ENCODE assay signal across 20 mouse cellular contexts in genomic region chr15:78782348-78783103, GRCm38 (mm10). TPM values are rescaled to one million over a fixed set of nuclear protein-coding genes. Genes with fewer than 3 reads are reported as not detected.
A peak's percentile ranks its signal among the peaks of the same experiment; 100 is the strongest.
DNase-seq lines count a peak whose midpoint lies in the region; ATAC-seq and TF ChIP-seq lines count a peak whose summit lies in the region.
"Had no signal": no experiment of that assay in that cellular context is flagged by ENCODE, and none has a peak within 500 bp of the region (broad histone marks: within the 10 kb centered on the region; RNA-seq: fewer than 3 reads in every experiment).

No protein-coding gene starts in this region.

- peaks cover 10% of the 10 kb centered on the region; the same call in 1 of the 2 replicates for H3K36me3 ChIP-seq in intestine, postnatal 0 days (ENCODE audit: control insufficient read depth, insufficient read depth)
- no peaks in the 10 kb centered on the region for H3K36me3 ChIP-seq in intestine, embryonic 16.5 days (ENCODE audit: control insufficient read depth, insufficient read depth, low read length)
- peaks cover 16% of the 10 kb centered on the region; the same call in 1 of the 2 replicates for H3K36me3 ChIP-seq in lung, postnatal 0 days (ENCODE audit: insufficient read depth, low read length)
- H3K36me3 ChIP-seq in stomach, postnatal 0 days (ENCODE audit: control insufficient read depth, insufficient read depth, low read length), result no peaks in the 10 kb centered on the region; the same call in 1 of the 2 replicates
- H3K36me3 ChIP-seq: neural tube, embryonic 12.5 days had no signal

- H3K4me1 ChIP-seq in intestine, postnatal 0 days (replicated peaks; ENCODE audit: control insufficient read depth, insufficient read depth, low read length), result no peaks in the 10 kb centered on the region; the same call in 1 of the 2 replicates
- H3K4me1 ChIP-seq in intestine, embryonic 16.5 days (ENCODE audit: control insufficient read depth, insufficient read depth, low read length), result peaks cover 30% of the 10 kb centered on the region
- H3K4me1 ChIP-seq in lung, postnatal 0 days (ENCODE audit: insufficient read depth, low read depth, low read length), result peaks cover 8% of the 10 kb centered on the region
- 0 out of 2 replicates have a peak, but pooled peaks cover 8% of the 10 kb centered on the region for H3K4me1 ChIP-seq in stomach, postnatal 0 days (replicated peaks; ENCODE audit: control insufficient read depth, insufficient read depth)

- WGBS in intestine, postnatal 0 days, result 76% methylated on average over 14 of the region's 14 CpGs
- 72% methylated on average over 14 of the region's 14 CpGs for WGBS in intestine, embryonic 16.5 days
- WGBS in lung, postnatal 0 days, result 67% methylated on average over 14 of the region's 14 CpGs
- 70% methylated on average over 14 of the region's 14 CpGs for WGBS in stomach, postnatal 0 days

- ATAC-seq in CD4-positive, CD25-positive, alpha-beta regulatory T cell, adult 4 months, result no peak
- no peak for ATAC-seq in intestine, postnatal 0 days
- ATAC-seq in intestine, embryonic 16.5 days, result no peak
- ATAC-seq in lung, postnatal 0 days, result no peak
- no peak for ATAC-seq in stomach, postnatal 0 days (ENCODE audit: low FRiP score, low TSS enrichment)
- ATAC-seq in inflammation-experienced regulatory T-cells, adult 6 months, result no peak

- no peaks in the 10 kb centered on the region for H3K27me3 ChIP-seq in intestine, postnatal 0 days (replicated peaks; ENCODE audit: control insufficient read depth, insufficient read depth, low read length)
- H3K27me3 ChIP-seq in intestine, embryonic 16.5 days (replicated peaks; ENCODE audit: control insufficient read depth, insufficient read depth, low read length), result no peaks in the 10 kb centered on the region
- H3K27me3 ChIP-seq in lung, postnatal 0 days (replicated peaks; ENCODE audit: insufficient read depth, low read length), result no peaks in the 10 kb centered on the region
- no peaks in the 10 kb centered on the region for H3K27me3 ChIP-seq in stomach, postnatal 0 days (ENCODE audit: control insufficient read depth, insufficient read depth, low read length)
- H3K27me3 ChIP-seq: neural tube, embryonic 12.5 days had no signal

- H3K4me3 ChIP-seq in intestine, postnatal 0 days (ENCODE audit: low read depth, low read length), result no peak overlapping the region
- H3K4me3 ChIP-seq in intestine, embryonic 16.5 days (ENCODE audit: low read length), result no peak overlapping the region
- no peak overlapping the region for H3K4me3 ChIP-seq in lung, postnatal 0 days (ENCODE audit: low read depth, low read length)
- no peak overlapping the region for H3K4me3 ChIP-seq in stomach, postnatal 0 days (ENCODE audit: low read depth, low read length)
- H3K4me3 ChIP-seq: limb, embryonic 10.5 days; megakaryocyte, embryonic 14.5 days; neural tube, embryonic 12.5 days had no signal

- H3K27ac ChIP-seq in intestine, postnatal 0 days (ENCODE audit: low read depth, low read length), result no peak overlapping the region
- no peak overlapping the region for H3K27ac ChIP-seq in intestine, embryonic 16.5 days (ENCODE audit: low read length)
- H3K27ac ChIP-seq in lung, postnatal 0 days (ENCODE audit: low read length), result no peak overlapping the region
- no peak overlapping the region for H3K27ac ChIP-seq in stomach, postnatal 0 days (replicated peaks)
- H3K27ac ChIP-seq: limb, embryonic 10.5 days; neural tube, embryonic 12.5 days had no signal

- no peak overlapping the region for H3K4me2 ChIP-seq in intestine, postnatal 0 days (replicated peaks; ENCODE audit: low read depth)
- H3K4me2 ChIP-seq in intestine, embryonic 16.5 days (ENCODE audit: low read depth, low read length), result no peak overlapping the region
- H3K4me2 ChIP-seq in lung, postnatal 0 days (replicated peaks; ENCODE audit: low read depth, low read length), result no peak overlapping the region
- no peak overlapping the region for H3K4me2 ChIP-seq in stomach, postnatal 0 days (replicated peaks; ENCODE audit: low read depth)
- H3K4me2 ChIP-seq: neural tube, embryonic 12.5 days had no signal

- no peak overlapping the region for H3K9ac ChIP-seq in intestine, postnatal 0 days (ENCODE audit: low read depth, low read length)
- no peak overlapping the region for H3K9ac ChIP-seq in intestine, embryonic 16.5 days (ENCODE audit: low read depth, low read length)
- H3K9ac ChIP-seq in lung, postnatal 0 days (replicated peaks; ENCODE audit: low read depth), result no peak overlapping the region
- H3K9ac ChIP-seq in stomach, postnatal 0 days (ENCODE audit: low read length), result no peak overlapping the region
- H3K9ac ChIP-seq: neural tube, embryonic 12.5 days had no signal

- no peaks in the 10 kb centered on the region for H3K9me3 ChIP-seq in intestine, postnatal 0 days (ENCODE audit: control insufficient read depth)
- no peaks in the 10 kb centered on the region; the same call in 1 of the 2 replicates for H3K9me3 ChIP-seq in intestine, embryonic 16.5 days (ENCODE audit: control insufficient read depth, low read length)
- no peaks in the 10 kb centered on the region for H3K9me3 ChIP-seq in lung, postnatal 0 days (ENCODE audit: low read length)
- H3K9me3 ChIP-seq in stomach, postnatal 0 days (ENCODE audit: control insufficient read depth, low read length), result no peaks in the 10 kb centered on the region
- H3K9me3 ChIP-seq: limb, embryonic 10.5 days; megakaryocyte, embryonic 14.5 days; neural tube, embryonic 12.5 days had no signal

- TF ChIP-seq EP300 in lung, postnatal 0 days (IDR thresholded peaks at IDR 0.05), result no peak
- no peak for TF ChIP-seq EP300 in stomach, postnatal 0 days (optimal IDR thresholded peaks at IDR 0.05)

- DNase-seq in CD4-positive, CD25-positive, alpha-beta regulatory T cell, adult 2 months (ENCODE audit: low read depth, low spot score), result peak; percentile 16
- no peak for DNase-seq in lung, postnatal 0 days (ENCODE audit: low spot score)
- no peak for DNase-seq in lung, postnatal 4 days
- DNase-seq in stomach, postnatal 0 days (ENCODE audit: low spot score), result no peak
- DNase-seq: adrenal gland, adult 2 months; cerebellum, adult 18-20 months; cerebellum, postnatal 14 days; kidney, adult 8-10 months; kidney, postnatal 4 days; liver; lung, postnatal 14 days; midbrain, embryonic 14.5 days; thymus, postnatal 14 days had no signal

- TF ChIP-seq CTCF in intestine, postnatal 0 days (IDR thresholded peaks at IDR 0.05; ENCODE audit: low read depth), result peak; percentile 23; the same call in 1 of the 2 replicates
- peak; percentile 28; the same call in 1 of the 2 replicates for TF ChIP-seq CTCF in lung, postnatal 0 days (IDR thresholded peaks at IDR 0.05)
- peak; percentile 28; the same call in 1 of the 2 replicates for TF ChIP-seq CTCF in stomach, postnatal 0 days (IDR thresholded peaks at IDR 0.05; ENCODE audit: low read depth)

RNA-seq across cellular contexts. Expression of gene Mfng, which starts 9.3 kb away (rescaled TPM):
- 100 to 1,000 TPM in 1 of 2 experiments, 10 to 100 TPM in 1; 61.3 to 136 TPM for polyA plus RNA-seq in CD4-positive, CD25-positive, alpha-beta regulatory T cell, adult 4 months (2017; shearing (Covaris generic))
- polyA plus RNA-seq in intestine, postnatal 0 days (2015; fragmentation: Nextera tagmentation; extraction: Ambion mirVana), result 7.2 and 7.6 TPM in 2 replicates
- polyA plus RNA-seq in intestine, embryonic 16.5 days (2015; fragmentation: Nextera tagmentation; extraction: Ambion mirVana), result 17.2 and 18.2 TPM in 2 replicates
- polyA plus RNA-seq in lung, postnatal 0 days (2015; fragmentation: Nextera tagmentation; extraction: Ambion mirVana), result 47.8 and 52.9 TPM in 2 replicates
- 5.6 and 7.2 TPM in 2 replicates for polyA plus RNA-seq in stomach, postnatal 0 days (2015; fragmentation: Nextera tagmentation; extraction: Ambion mirVana)
- polyA plus RNA-seq in inflammation-experienced regulatory T-cells, adult 6 months (2017; shearing (Covaris generic)), result 10 to 100 TPM; 45.8 to 70.7 (median 62.8) TPM

RNA-seq across cellular contexts. Expression of gene Card10, which starts 20.3 kb away (rescaled TPM):
- not detected for polyA plus RNA-seq in CD4-positive, CD25-positive, alpha-beta regulatory T cell, adult 4 months (2017; shearing (Covaris generic))
- 3.2 and 3.9 TPM in 2 replicates for polyA plus RNA-seq in intestine, postnatal 0 days (2015; fragmentation: Nextera tagmentation; extraction: Ambion mirVana)
- 5.2 and 6.1 TPM in 2 replicates for polyA plus RNA-seq in intestine, embryonic 16.5 days (2015; fragmentation: Nextera tagmentation; extraction: Ambion mirVana)
- polyA plus RNA-seq in lung, postnatal 0 days (2015; fragmentation: Nextera tagmentation; extraction: Ambion mirVana), result 7.5 and 8.3 TPM in 2 replicates
- polyA plus RNA-seq in stomach, postnatal 0 days (2015; fragmentation: Nextera tagmentation; extraction: Ambion mirVana), result 2.4 and 2.8 TPM in 2 replicates
- polyA plus RNA-seq in inflammation-experienced regulatory T-cells, adult 6 months (2017; shearing (Covaris generic)), result under 1 TPM; 0.15 to 0.26 (median 0.19) TPM

RNA-seq across cellular contexts. Expression of gene Cdc42ep1, which starts 59.9 kb away (rescaled TPM):
- not detected for polyA plus RNA-seq in CD4-positive, CD25-positive, alpha-beta regulatory T cell, adult 4 months (2017; shearing (Covaris generic))
- polyA plus RNA-seq in intestine, postnatal 0 days (2015; fragmentation: Nextera tagmentation; extraction: Ambion mirVana), result 16.8 and 17.0 TPM in 2 replicates
- polyA plus RNA-seq in intestine, embryonic 16.5 days (2015; fragmentation: Nextera tagmentation; extraction: Ambion mirVana), result 34.5 and 36.1 TPM in 2 replicates
- 107 and 109 TPM in 2 replicates for polyA plus RNA-seq in lung, postnatal 0 days (2015; fragmentation: Nextera tagmentation; extraction: Ambion mirVana)
- polyA plus RNA-seq in stomach, postnatal 0 days (2015; fragmentation: Nextera tagmentation; extraction: Ambion mirVana), result 37.7 and 45.4 TPM in 2 replicates
- polyA plus RNA-seq in inflammation-experienced regulatory T-cells, adult 6 months (2017; shearing (Covaris generic)), result not detected

Comparison
In these comparisons a context has a peak if more than half of its experiments do, and no peak if none do; other contexts are left out.
1. RNA of gene Cdc42ep1, which starts 59.9 kb away (polyA plus RNA-seq): 107 to 109 TPM in lung, postnatal 0 days, 37.7 to 45.4 TPM in stomach, postnatal 0 days, 34.5 to 36.1 TPM in intestine, embryonic 16.5 days and 16.8 to 17.0 TPM in intestine, postnatal 0 days; not detected in CD4-positive, CD25-positive, alpha-beta regulatory T cell, adult 4 months and not detected in inflammation-experienced regulatory T-cells, adult 6 months; every median in the first group is over 10 times any median in the second.
2. Peak in every context shown above with its lines, with median percentiles within 50 percentile points of each other: CTCF ChIP-seq.